Mouse (Mus musculus): ENCODE measurements around the gene Exosc3.
A peak's percentile ranks its signal among the peaks of the same experiment; 100 is the strongest.

Exosc3 gene

DNA sequence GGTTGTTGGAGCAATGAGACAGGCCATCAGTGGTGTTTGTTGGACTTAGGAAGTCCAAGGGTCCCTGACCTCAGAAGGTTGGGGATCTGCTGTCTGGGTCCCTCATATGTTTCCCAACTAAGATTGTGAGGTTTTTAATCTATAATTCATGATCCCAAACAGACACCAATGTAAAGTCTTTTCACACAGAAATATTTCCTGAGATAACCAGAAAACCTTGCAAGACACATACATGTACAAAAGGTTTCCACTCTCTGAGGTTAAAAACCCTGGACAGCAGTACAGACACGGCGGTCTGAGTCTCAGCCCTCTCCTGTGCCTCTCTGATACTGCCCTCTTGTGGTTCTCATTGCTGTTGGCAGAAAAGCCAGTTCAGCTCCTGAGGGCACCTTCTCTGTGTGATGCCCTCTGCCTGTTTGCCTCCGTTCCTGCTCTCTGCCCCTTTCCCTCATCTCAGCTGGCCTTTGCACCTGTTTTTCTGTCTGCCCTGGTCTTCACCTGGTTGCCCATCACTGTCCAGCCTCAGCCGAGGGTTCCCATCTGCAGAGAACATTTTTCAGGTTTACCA is 62.5 kb downstream of the Exosc3 start:
- peak; percentile 71 for DNase-seq (ENCODE audit: low read depth, low spot score)

GRCm38 (mm10) chr4:45279292-45279691 is 63.2 kb downstream of the Exosc3 start:
- DNase-seq (ENCODE audit: low read depth, low spot score) = peak; percentile 56

- DNase-seq (ENCODE audit: low read depth, low spot score) = no peak
Measured at GRCm38 (mm10) chr4:45275770-45276169, 66.8 kb downstream of the Exosc3 start.

GRCm38 (mm10) chr4:45271041-45271452 is 71.5 kb downstream of the Exosc3 start:
- no peak for DNase-seq (ENCODE audit: low read depth, low spot score)

DNA sequence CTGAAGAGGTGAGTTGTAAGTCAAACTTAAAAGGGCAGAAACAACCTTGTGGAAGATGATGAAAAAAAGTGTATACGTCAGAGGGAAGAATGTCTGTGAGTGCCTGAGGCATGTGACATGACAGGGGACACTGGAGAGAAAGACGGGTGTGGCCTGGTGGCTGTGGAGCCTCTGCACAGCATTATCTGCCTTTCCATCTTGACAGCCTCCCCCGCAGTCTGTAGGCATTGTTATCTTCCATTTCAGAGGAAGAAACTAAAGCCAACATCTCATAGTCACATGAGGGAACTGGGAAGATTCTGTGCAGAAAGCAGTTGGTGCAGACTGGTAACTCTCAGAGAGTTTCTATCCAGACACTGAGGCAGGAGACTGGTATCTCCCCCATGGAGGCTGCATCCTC is 74.6 kb downstream of the Exosc3 start:
- no peak for DNase-seq (ENCODE audit: low read depth, low spot score)
